Mouse (Mus musculus) brain, embryonic 14.5 days (tissue): ENCODE data around the gene Exosc3.
"Not testable (repeated sequence)": the region's sequence is repeated elsewhere in the genome, so short reads cannot be mapped to it uniquely, and the experiment has no call there.

ENCODE experiments used
- CTCF ChIP-seq: fragments of 200-500 bp; IDR thresholded peaks from 2 replicates; pipeline ENCODE4 v1.5.1; 2012; ENCODE audit warnings: inconsistent platforms, mild to moderate bottlenecking, moderate library complexity, borderline replicate concordance; ENCODE audit not compliant: insufficient read depth, insufficient read length; ENCODE audit errors: extremely low read depth
- POLR2A ChIP-seq: fragments of 200-500 bp; IDR thresholded peaks from 2 replicates; pipeline ENCODE4 v1.6.1; 2012; ENCODE audit warnings: mild to moderate bottlenecking, inconsistent platforms, borderline replicate concordance; ENCODE audit not compliant: poor library complexity, insufficient read depth, insufficient read length, severe bottlenecking; ENCODE audit errors: extremely low read depth

DNA sequence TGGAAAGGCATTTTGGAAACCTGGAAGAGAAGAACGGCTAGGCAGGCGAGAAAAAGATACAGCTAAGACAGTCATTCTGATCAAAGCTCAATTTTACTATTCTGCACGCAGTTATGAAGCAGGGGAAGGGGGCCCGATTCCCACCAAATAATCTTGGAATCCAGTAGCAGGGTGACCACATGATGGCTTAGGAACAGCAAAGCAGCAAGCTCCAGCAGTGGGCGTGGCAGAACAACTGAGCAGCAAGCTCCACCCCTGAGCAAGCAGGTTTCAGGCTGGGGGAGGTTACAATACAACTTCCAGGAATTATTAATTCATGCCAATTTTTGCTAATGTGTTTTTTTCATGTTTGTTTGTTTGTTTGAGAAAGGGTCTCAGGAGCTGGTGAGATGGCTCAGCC, 44.8 kb upstream of the Exosc3 start:
- TF ChIP-seq POLR2A, CTCF: not testable (repeated sequence)
